Mouse (Mus musculus): ENCODE results near the gene Hecw2.

DNA sequence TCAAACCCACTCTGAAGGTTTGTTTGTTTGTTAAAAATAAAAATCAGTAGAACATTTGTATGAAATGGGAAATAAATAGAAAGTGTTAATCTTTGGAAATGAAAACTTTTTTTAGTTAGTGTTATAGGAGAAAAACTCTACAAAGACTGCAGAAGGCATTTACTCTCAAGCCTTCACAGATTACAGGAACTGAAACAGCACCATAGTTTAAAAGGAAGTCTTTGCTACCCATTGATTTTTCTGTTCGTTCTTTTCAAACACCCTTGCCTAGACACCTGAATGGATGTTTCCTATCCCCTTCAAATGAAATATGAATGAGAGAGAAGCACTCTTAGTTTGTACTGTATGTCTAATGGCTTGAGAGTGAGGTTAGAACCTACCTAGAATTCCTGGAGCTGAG lies 126.7 kb downstream of the Hecw2 start:
- TF ChIP-seq CTCF (IDR thresholded peaks at IDR 0.05; ENCODE audit: control insufficient read depth, insufficient read depth, low read length) (no peak), POLR2A (IDR thresholded peaks at IDR 0.05; ENCODE audit: borderline replicate concordance, control insufficient read depth, low read depth, low read length) (no peak)
